Mouse (Mus musculus): ENCODE results near the gene A430078G23Rik.
A peak's percentile ranks its signal among the peaks of the same experiment; 100 is the strongest.

The A430078G23Rik gene

GRCm38 (mm10) chr8:3346691-3347413 lies 6.4 kb upstream of the A430078G23Rik start:
- no peak for ATAC-seq (ENCODE audit: insufficient number of reproducible peaks, low FRiP score, low TSS enrichment)

GRCm38 (mm10) chr8:3348142-3348823 lies 4.9 kb upstream of the A430078G23Rik start:
- no peak for ATAC-seq (ENCODE audit: insufficient number of reproducible peaks, low FRiP score, low TSS enrichment)

GRCm38 (mm10) chr8:3350747-3351146 lies 2.5 kb upstream of the A430078G23Rik start:
- no peak for ATAC-seq (ENCODE audit: insufficient number of reproducible peaks, low FRiP score, low TSS enrichment)

- ATAC-seq (ENCODE audit: insufficient number of reproducible peaks, low FRiP score, low TSS enrichment) = no peak
Observed at GRCm38 (mm10) chr8:3352715-3353114, 500 bp upstream of the A430078G23Rik start.

- ATAC-seq (ENCODE audit: insufficient number of reproducible peaks, low FRiP score, low TSS enrichment) = no peak
Observed at GRCm38 (mm10) chr8:3353811-3354442, 712 bp downstream of the A430078G23Rik start.

- ATAC-seq (ENCODE audit: insufficient number of reproducible peaks, low FRiP score, low TSS enrichment) = no peak
Observed at GRCm38 (mm10) chr8:3354443-3354812, 1.2 kb downstream of the A430078G23Rik start.

GRCm38 (mm10) chr8:3355586-3355985 lies 2.4 kb downstream of the A430078G23Rik start:
- no peak for ATAC-seq (ENCODE audit: insufficient number of reproducible peaks, low FRiP score, low TSS enrichment)

GRCm38 (mm10) chr8:3358060-3358459 lies 4.8 kb downstream of the A430078G23Rik start:
- ATAC-seq (ENCODE audit: insufficient number of reproducible peaks, low FRiP score, low TSS enrichment) = 0 out of 2 replicates have a peak, but pooled peaks have one; percentile 49

GRCm38 (mm10) chr8:3367086-3367485 lies 13.9 kb downstream of the A430078G23Rik start:
- ATAC-seq (ENCODE audit: insufficient number of reproducible peaks, low FRiP score, low TSS enrichment) = no peak

GRCm38 (mm10) chr8:3368091-3368490 lies 14.9 kb downstream of the A430078G23Rik start:
- ATAC-seq (ENCODE audit: insufficient number of reproducible peaks, low FRiP score, low TSS enrichment) = no peak

- ATAC-seq (ENCODE audit: insufficient number of reproducible peaks, low FRiP score, low TSS enrichment) = no peak
Observed at GRCm38 (mm10) chr8:3375748-3376147, 22.5 kb downstream of the A430078G23Rik start.

- ATAC-seq (ENCODE audit: insufficient number of reproducible peaks, low FRiP score, low TSS enrichment) = no peak
Observed at GRCm38 (mm10) chr8:3376641-3377274, 23.5 kb downstream of the A430078G23Rik start.

- ATAC-seq (ENCODE audit: insufficient number of reproducible peaks, low FRiP score, low TSS enrichment) = no peak
Observed at GRCm38 (mm10) chr8:3387286-3387685, 34.1 kb downstream of the A430078G23Rik start.

- ATAC-seq (ENCODE audit: insufficient number of reproducible peaks, low FRiP score, low TSS enrichment) = no peak
Observed at GRCm38 (mm10) chr8:3388591-3389338, 35.5 kb downstream of the A430078G23Rik start.

- ATAC-seq (ENCODE audit: insufficient number of reproducible peaks, low FRiP score, low TSS enrichment) = no peak
Observed at GRCm38 (mm10) chr8:3389506-3389905, 36.3 kb downstream of the A430078G23Rik start.

- no peak for ATAC-seq (ENCODE audit: insufficient number of reproducible peaks, low FRiP score, low TSS enrichment)
Observed at GRCm38 (mm10) chr8:3392293-3392692, 39.1 kb downstream of the A430078G23Rik start.

- ATAC-seq (ENCODE audit: insufficient number of reproducible peaks, low FRiP score, low TSS enrichment) = peak; percentile 95
Observed at GRCm38 (mm10) chr8:3392771-3393710, 39.8 kb downstream of the A430078G23Rik start, which contains the start of gene Arhgef18. Arhgef18 (plus strand) TSS chr8:3393006.

- no peak for ATAC-seq (ENCODE audit: insufficient number of reproducible peaks, low FRiP score, low TSS enrichment)
Observed at GRCm38 (mm10) chr8:3394600-3394999, 41.4 kb downstream of the A430078G23Rik start.

- ATAC-seq (ENCODE audit: insufficient number of reproducible peaks, low FRiP score, low TSS enrichment) = no peak
Observed at GRCm38 (mm10) chr8:3395246-3395645, 42.0 kb downstream of the A430078G23Rik start.

Data from cerebellum, adult (tissue).